Mouse (Mus musculus) v-Abl transformed pro-B cells (cell line): Measurements from ENCODE around the gene Mier3.

Source experiments
- in situ Hi-C, 2 experiments: fragments of 400-800 bp; cut with MboI; formaldehyde crosslinking; loops; one replicate each; pipeline ENCODE4 v1.15.1; 2025; ENCODE audit not compliant: unreplicated experiment in 2 of 2

Gene Mier3

DNA sequence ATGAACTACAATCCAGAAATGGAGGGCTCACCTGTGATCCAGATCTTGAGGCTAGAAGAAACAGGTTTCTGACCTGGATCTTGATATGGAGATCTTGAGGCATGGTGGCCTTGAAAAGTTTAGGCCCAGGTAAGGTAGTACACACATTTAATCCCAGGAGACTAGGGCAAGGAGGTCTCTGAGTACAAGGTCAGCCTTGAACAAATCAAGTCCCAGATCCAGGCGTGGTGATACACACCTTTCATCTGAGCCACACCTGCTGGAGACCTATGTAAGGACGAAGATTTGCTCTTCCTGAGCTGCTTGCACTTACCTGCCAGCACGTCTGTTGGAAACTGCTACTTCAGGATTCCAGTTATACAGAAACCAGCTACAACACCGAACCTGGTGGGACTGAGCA lies at the start of gene Mier3:
Mier3 (plus strand) TSS at position 301 of the 400 bp plus-strand sequence.
- in situ Hi-C loops: loop anchor here in 1 of 2 experiments (5.0 to 10.0 kb wide), 2 partner anchors 33 to 106 kb away; no protein-coding TSS in a partner anchor

DNA sequence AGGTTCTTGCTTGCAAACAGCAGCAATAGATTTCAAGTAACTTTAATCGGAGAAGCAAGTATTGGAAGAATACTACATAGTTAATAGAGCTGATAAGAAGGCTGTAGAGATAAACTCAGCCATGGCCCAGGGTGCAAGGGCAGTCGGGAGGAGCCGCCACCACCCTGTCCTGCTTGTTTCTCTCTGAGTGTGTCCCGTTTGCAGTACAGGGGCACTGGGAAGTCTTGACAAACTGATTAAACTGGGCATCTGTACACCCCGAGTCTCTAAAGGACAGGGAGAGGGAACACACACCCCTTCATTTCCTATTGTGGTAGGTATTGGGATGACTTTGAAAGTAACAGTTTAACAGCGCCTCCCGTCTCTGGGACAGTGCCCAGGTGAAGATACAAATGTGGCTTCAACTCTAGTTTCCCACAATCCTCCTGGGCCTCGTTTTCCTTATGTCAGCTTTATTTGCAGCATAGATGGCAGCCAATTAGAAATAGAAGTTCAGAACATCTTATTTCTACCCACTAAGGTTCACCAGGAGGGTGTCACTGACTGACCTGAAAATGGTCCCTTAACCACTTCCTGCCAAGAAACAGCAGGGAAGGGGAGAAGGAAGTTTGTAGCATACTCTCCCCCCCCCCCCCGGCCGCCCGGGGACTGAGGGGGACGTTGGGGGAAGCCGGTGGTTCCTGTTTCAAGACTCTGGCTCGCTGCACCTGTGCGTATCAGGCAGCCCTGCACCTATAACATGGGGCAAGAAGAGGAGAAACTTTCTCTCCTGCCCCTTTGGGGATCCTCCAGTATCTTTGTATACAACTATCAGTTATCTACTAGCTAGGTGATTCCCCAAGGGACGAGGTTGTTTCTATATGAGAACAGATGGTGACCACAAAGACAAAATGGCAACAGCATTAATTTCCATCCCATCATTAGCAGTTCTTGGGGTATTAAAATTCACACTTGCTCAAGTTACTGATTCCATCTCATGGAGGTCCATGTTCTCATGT lies 46.3 kb upstream of the Mier3 start:
- in situ Hi-C loops: no loop called here

DNA sequence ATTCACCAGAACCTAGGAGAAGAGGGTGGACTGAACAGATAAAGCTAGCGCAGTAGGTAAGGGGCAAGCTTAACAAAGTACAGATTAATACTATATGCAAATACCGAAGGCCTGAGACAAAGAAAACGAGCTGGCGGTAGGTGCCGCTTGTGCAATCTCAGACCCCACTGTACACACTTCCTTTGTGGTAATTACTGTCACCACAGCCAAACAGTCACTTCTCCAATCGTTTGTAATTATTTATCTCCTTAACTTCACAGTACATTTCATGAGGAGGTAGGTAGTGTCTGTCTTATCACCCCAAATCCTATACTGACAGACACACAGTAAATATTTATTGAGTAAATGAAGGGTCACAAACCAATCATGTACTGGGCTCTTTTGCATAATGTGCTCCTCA lies 40.5 kb upstream of the Mier3 start:
- in situ Hi-C loops: no loop called here

DNA sequence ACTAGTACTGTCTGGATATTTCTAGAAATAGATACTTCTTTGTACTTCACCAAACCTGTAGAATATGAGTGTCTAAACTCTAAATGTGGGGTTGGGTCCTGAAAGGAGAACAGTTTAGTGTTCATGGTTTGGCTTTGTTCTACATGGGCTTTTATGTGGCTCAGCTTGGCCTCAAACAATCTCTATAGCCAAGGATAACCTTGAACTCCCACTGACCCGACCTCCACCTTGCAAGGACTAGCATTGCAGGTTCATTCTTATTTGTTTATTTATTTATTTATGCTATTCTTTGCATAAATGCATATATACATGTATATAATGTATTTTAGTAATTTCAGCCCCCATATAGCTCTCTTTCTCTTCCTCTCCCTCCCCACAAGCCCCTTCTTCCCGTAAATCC lies 37.1 kb upstream of the Mier3 start:
- in situ Hi-C loops: no loop called here

DNA sequence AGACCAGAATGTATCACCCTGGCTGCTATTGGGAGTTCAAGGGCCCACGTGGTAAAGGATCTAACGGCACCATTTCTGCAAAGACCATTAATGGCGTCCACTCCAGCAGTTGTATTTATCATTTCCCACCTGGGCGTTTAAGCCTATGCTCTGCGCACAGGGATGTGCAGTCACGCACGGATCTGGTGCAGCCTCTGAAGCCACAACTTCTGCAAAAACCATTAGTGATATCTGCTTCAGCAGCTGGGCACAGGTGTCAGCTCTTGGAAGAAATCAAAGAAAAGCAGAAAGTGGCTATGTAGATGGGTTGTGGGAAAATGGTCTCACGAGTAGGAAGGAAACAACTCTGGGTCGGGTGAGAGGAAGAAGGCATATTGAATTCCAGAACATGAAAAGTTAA lies 34.6 kb upstream of the Mier3 start:
- in situ Hi-C loops: loop anchor here in 1 of 2 experiments (5.0 kb wide), 1 partner anchor 36 kb away; the partner anchor contains the start of gene Mier3

DNA sequence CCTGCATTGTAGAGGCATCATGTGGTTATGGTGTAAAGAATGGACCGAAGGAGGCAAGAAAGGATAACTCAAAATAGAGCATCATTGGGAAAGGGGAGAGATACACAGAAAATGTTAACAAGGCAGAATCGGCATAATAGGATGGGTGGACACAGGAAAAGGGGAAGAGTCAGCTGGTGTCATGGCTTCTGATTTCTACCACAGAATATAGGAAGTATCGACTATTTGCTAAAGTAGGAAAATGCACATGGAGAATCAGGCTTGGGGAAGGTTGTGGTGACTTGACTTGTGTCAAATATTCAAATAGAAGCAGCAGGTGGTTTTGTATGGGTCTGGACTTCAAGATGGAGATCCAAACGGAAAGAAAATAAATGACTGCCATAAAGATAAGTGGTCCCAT lies 33.5 kb upstream of the Mier3 start:
- in situ Hi-C loops: loop anchor here in 1 of 2 experiments (5.0 kb wide), 1 partner anchor 35 kb away; the partner anchor contains the start of gene Mier3

DNA sequence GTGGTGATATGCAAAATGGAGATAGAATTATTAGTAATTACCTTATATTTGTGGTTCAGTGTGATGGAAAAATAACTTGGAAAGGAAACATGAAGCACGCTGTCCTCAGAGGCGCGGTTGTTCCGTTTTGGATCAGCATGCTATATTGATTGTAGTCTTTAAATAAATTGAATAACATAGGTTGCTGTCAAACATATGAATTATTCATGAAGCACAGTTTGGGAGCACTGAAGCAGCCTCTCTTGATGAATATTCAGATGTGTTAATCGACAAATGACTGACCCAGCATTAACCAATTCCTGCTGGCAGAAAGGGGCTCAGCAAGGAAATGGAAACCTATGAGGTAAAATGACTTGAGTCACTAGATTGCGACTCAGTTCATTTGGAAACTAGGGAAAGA lies 29.8 kb upstream of the Mier3 start:
- in situ Hi-C loops: no loop called here

DNA sequence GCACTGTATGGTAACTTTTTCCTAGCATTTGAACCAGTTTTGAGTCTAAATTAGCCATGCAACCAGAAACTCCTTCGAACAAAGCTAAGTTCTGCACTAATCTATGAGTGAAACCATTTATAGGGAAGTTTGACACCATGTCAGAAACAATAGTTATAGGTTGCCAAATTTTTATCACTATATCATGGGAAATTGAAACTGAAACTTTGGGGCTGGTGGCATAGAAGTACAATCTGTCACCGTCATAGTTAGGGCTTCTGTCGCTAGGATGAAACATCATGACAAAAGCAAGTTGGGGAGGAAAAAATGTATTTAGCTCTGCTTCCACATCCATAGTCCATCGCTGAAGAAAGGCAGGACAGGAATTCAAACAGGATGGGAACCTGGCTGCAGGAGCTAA lies 25.5 kb upstream of the Mier3 start:
- in situ Hi-C loops: no loop called here

DNA sequence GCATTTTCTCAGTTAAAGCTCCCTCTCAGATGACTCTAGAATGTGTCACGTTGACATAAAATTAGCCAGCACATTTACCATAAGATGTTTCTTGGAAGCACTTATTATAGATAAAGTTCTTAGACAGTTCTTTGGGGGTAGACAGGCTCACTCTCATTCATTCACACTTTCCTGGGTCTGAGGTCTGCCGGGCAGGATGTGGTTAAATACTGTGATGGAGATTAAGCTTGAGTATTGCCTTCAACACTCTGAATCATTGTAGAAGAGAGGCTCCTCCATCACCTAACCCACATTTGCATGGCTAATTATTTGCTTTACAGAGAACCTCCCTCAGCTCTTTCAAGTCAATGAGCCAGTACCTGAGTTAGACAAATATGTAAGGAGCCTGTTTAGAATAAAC lies 24.9 kb upstream of the Mier3 start:
- in situ Hi-C loops: no loop called here

DNA sequence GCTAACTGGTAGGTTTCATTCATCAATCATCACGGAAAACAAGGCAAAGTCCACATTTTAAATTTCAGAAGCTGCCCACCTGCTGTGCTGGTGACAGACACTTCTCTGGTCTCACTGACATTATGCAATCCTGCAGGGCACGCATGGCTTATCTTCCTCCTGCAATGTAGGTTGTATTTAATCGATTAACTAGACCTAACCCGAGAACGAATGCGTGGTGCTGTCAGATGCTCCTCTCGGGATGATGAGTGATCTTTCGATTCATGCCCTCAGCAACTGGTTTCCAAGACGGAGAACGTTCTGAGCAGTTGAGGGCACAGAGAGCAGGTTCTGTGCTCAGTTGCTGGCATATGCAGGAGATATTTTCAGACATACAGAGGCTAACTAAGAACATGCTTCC lies 24.5 kb upstream of the Mier3 start:
- in situ Hi-C loops: no loop called here

DNA sequence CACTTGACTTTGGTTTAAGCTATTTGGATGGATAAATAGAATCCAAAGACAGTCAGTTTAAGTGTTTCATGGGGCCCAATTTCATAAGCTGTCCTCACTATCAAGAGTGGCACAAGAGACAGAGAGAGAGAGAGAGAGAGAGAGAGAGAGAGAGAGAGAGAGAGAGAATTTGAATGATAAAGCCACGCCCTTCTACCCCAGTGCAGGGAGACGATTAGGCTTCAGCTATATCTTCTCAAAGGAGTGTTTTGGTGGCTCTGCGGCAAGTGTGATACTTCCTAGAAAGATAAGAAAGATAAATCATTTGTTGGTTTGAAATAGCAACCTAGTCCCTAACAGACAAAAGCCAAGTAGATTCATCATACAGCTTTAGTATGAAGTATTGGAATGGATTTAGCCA lies 24.0 kb upstream of the Mier3 start:
- in situ Hi-C loops: no loop called here

DNA sequence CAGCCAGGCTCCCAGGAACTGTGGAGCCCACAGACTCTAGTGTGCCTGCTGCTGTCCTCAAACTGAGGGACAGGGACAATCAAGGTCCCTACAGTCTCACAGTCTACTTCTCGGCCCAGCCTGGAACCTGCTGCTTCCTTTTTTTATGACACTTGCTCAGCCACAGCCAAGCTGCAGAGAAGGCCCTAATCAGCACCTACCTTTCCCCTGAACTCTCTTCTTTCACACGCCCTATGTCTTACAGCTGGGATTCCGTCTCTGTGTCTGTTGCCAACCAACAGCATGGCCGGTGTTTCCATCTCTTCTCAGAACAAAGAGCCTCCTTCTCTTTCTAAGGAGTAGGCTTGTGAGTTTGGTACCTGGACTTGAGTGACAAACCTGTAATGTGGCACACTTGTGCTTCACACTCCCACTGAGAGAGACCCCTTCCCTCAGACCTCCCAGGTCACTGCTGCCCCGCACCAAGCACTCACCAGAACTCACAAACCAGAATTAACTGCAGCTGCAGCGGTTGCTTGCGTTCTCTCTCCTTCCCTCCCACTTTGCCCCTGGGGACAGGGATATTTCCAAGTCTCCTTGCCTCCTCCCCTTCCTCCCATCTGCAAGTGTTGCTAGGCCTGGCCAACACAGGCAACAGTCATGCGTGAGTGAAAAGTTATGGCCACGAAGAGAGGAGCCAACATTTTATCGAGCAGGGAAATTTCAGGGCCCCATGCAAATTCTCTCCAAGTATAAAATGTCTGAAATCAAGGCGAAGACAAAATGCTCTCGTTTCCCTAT lies 22.1 kb upstream of the Mier3 start:
- in situ Hi-C loops: no loop called here

DNA sequence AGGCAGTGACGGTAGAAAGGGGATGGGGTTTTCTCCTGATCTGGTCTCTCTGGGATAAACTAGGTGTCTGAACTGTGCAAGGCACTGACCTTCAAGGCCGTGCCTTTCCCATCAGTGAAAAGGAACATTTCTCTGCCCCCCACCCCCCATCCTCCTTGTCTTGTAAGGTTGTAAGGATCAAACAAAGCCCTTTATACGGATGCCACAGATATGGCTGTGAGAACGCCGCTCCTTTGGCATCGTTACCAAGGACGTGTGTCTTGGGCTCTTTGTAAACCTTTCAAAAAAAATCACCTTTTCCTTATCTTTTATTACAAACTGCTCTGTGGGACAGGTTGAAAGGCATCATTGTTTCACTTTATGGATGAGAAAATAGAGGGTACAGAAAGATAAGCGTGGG lies 21.3 kb upstream of the Mier3 start:
- in situ Hi-C loops: no loop called here

DNA sequence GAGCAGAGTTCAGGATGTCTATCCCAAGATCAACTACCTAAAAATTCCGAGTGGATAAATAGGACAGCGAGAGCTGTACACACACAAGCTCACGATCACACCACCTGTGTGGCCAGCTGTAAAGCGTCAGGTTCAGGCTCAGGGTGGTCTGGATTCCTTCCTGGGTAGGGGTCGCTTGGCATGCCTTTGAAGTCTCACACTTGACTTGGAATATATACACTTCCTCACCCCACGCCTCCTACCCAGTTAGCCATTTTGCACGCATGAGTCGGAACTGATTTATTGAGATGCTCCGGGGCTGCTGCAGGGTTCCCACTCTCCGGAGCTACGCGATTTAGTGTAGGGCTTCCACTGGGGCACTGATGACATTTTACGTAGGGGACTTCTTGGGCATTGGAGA lies 20.7 kb upstream of the Mier3 start:
- in situ Hi-C loops: no loop called here

DNA sequence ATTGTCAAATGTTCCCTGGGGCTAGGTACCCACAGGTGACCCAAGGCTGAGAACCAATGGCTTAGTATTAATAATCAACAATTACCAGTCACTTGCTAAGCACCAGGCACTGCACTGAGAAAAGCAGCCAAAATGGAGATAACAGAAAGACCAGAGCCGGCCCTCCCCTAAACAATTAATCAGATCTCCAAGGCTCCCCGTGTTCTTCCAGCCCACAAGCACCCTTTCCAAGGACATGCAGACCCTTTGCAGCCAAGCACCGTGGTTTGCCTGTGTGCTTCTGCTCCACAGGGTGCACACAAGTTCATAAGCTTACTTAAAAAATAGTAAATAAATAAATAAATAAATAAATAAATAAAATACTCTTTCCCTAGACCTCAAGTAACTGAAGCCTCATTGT lies 20.2 kb upstream of the Mier3 start:
- in situ Hi-C loops: no loop called here

DNA sequence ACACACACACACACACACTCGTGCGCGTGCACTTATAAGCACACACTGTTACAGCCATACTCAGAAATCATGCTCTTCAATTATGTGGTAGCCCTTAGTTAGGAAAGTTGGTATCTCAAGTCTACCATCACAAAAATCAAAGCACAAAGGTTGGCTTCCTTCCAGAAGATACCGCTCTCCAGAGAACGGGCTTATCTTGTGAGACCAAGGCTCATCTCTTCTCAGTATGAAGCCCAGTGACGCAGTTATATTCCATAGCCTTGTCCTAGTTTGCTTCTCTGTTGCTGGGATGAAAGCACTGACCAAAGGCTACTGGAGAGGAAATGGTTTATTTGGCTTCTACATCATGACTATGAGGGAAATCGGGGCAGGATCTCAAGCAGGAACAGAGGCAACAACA lies 12.8 kb upstream of the Mier3 start:
- in situ Hi-C loops: no loop called here

DNA sequence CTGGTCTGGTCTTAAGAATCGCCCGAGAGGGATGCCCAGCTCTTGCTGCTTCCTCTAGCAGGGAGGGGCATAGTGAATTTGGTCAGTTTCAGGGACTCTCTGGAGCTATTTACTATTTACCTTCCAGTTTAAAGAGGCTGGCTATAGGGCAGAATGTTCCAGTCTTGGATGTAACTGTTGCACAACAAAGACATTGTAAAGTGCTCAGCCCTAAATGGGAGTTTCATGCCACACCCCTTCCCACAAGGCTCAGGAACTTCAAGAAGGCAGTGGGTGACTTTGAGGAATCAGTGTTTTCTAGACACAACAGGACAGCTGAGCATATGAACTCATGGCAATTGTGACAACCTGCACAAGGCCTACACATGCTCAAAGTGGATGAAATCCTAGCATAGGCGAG lies 3.9 kb upstream of the Mier3 start:
- in situ Hi-C loops: no loop called here

DNA sequence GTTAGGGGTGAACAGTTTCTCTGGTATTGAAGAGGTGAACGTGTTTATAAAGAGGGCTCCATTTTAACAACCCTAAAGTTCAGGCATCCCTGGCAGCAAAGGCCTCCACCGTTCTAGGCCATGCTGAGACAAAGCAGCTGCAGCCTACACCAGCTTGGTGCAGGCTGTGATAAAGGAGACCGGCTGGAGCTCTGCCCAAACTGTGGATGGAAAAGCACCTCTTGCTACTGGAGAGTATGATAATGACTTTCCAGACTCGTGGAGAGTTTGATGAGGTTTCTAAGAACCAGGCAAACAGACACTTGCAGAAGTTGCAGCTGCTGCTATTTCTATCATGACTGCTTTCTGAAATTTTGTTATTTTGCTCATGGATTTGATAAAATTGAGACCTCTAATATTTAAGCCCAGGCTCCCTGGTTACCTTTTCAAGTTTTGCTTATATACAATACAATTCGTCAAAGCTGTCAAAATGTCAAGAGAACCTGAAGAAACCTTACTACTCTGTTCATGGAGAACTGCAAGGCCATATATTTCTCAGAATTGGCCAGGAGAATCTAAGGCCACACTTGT lies 3.4 kb downstream of the Mier3 start:
- in situ Hi-C loops: loop anchor here in 1 of 2 experiments (5.0 to 10.0 kb wide), 2 partner anchors 37 to 109 kb away; no protein-coding TSS in a partner anchor

DNA sequence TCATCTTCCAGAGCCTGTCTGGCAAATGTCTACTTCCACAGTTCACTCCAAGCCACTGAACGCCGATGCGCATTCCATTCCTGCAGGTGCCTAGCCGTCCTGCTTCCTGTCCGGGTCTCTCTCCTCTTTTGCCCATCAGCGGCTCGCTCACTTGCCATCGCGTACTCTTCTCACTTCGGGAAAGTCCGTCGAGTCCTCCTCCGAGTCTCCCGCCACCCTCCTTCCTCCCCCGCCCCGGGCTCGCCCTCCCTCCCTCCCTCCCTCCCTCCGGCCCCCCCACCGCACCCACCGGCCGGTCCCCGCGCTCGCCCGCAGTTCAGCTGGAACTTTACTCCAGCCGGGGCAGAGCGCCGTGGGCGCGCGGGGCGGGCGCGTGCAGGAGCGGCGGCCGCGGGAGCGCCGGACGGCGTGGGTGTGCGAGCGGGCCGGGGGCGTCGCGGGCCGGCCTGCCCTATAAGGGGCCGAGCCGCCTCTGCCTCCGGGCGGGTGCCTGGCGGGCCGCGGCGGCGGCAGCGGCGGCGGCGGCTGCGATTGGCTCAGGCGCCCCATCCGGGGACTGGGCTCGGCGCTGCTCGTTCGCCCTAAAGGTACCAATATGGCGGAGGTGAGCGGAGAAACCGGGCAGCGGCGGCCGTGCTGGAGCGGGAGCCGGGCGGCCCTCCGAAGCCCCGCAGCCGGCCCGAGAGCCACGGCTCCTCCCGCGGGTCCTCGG lies 5.1 kb downstream of the Mier3 start:
- in situ Hi-C loops: loop anchor here in 1 of 2 experiments (10.0 kb wide), 1 partner anchor 111 kb away; no protein-coding TSS in a partner anchor
